Mouse (Mus musculus) megakaryocyte, embryonic 14.5 days (primary cell): ENCODE measurements around the gene Lcp2. TPM values are rescaled to one million over a fixed set of nuclear protein-coding genes. Genes with fewer than 3 reads are reported as not detected.

Source experiments
- H3K27me3 ChIP-seq: replicated peaks from 2 replicates; pipeline ENCODE3; 2012; ENCODE audit warnings: inconsistent platforms
- H3K36me3 ChIP-seq: replicated peaks from 2 replicates; pipeline ENCODE3; 2012; ENCODE audit warnings: low read length, inconsistent platforms, mixed read lengths
- H3K4me1 ChIP-seq: 2 replicates; pipeline ENCODE4 v1.6.1; 2012; ENCODE audit warnings: inconsistent platforms
- H3K4me3 ChIP-seq: replicated peaks from 2 replicates; pipeline ENCODE3; 2012; ENCODE audit warnings: moderate library complexity, mild to moderate bottlenecking, inconsistent platforms
- H3K9me3 ChIP-seq: 2 replicates; pipeline ENCODE4 v1.6.1; 2012; ENCODE audit warnings: inconsistent platforms
- FLI1 ChIP-seq: IDR thresholded peaks from 2 replicates; pipeline ENCODE4 v1.6.1; 2012; ENCODE audit warnings: low read length, inconsistent platforms, mixed read lengths
- GATA1 ChIP-seq: IDR thresholded peaks from 3 replicates; pipeline ENCODE4 v1.6.1; 2012; ENCODE audit warnings: mixed read lengths, low read length, inconsistent platforms, borderline replicate concordance
- polyA plus RNA-seq: library from polyadenylated mRNA; stranded (reverse); fragments of >175 nt; gene quantifications from 2 replicates; pipeline ENCODE4 v1.2.3, GENCODE M21; 2012; ENCODE audit warnings: low replicate concordance; ENCODE audit not compliant: insufficient read depth

Gene Lcp2
- polyA plus RNA-seq, 1 experiment, result 68.0 TPM

- no peaks in the 10 kb centered on the region for H3K27me3 ChIP-seq
- H3K4me3 ChIP-seq, result no peak overlapping the region
- no peaks in the 10 kb centered on the region for H3K9me3 ChIP-seq
- no peaks in the 10 kb centered on the region for H3K36me3 ChIP-seq
- peaks cover 41% of the 10 kb centered on the region for H3K4me1 ChIP-seq
- no peak for TF ChIP-seq GATA1
- TF ChIP-seq FLI1, result no peak
Measured at GRCm38 (mm10) chr11:34040061-34040460, 6.7 kb upstream of the Lcp2 start.

GRCm38 (mm10) chr11:34042808-34043207, 3.9 kb upstream of the Lcp2 start:
- Histone ChIP-seq H3K4me3 (no peak overlapping the region), H3K4me1 (peaks cover 45% of the 10 kb centered on the region), H3K36me3 (no peaks in the 10 kb centered on the region), H3K27me3 (no peaks in the 10 kb centered on the region), H3K9me3 (no peaks in the 10 kb centered on the region)
- TF ChIP-seq FLI1 (no peak), GATA1 (no peak)

- Histone ChIP-seq H3K4me1 (peaks cover 74% of the 10 kb centered on the region), H3K4me3 (peak overlapping the region; percentile 96), H3K9me3 (no peaks in the 10 kb centered on the region), H3K27me3 (no peaks in the 10 kb centered on the region), H3K36me3 (peaks cover 44% of the 10 kb centered on the region)
- TF ChIP-seq GATA1, result no peak
- TF ChIP-seq FLI1, result no peak
Measured at GRCm38 (mm10) chr11:34047542-34047937, 820 bp downstream of the Lcp2 start.

- Histone ChIP-seq H3K27me3 (no peaks in the 10 kb centered on the region), H3K4me1 (peaks cover 77% of the 10 kb centered on the region), H3K36me3 (peaks cover 54% of the 10 kb centered on the region), H3K4me3 (peak overlapping the region; percentile 96), H3K9me3 (no peaks in the 10 kb centered on the region)
- TF ChIP-seq GATA1 (no peak), FLI1 (no peak)
Measured at GRCm38 (mm10) chr11:34048375-34049124, 1.8 kb downstream of the Lcp2 start.

- Histone ChIP-seq H3K4me3 (peak overlapping the region; percentile 96), H3K4me1 (peaks cover 77% of the 10 kb centered on the region)
Measured at GRCm38 (mm10) chr11:34049125-34049379, 2.3 kb downstream of the Lcp2 start.

GRCm38 (mm10) chr11:34050063-34050462, 3.3 kb downstream of the Lcp2 start:
- no peaks in the 10 kb centered on the region for H3K9me3 ChIP-seq
- H3K36me3 ChIP-seq, result peaks cover 69% of the 10 kb centered on the region
- H3K4me1 ChIP-seq, result peaks cover 80% of the 10 kb centered on the region
- H3K4me3 ChIP-seq, result peak overlapping the region; percentile 96
- H3K27me3 ChIP-seq, result no peaks in the 10 kb centered on the region
- TF ChIP-seq GATA1 (no peak), FLI1 (no peak)

More at GRCm38 (mm10) chr11:34049125-34049379, 2.3 kb downstream of the Lcp2 start:
- TF ChIP-seq FLI1 (no peak), GATA1 (no peak)
- Histone ChIP-seq H3K36me3 (peaks cover 59% of the 10 kb centered on the region), H3K9me3 (no peaks in the 10 kb centered on the region), H3K27me3 (no peaks in the 10 kb centered on the region)

GRCm38 (mm10) chr11:34050643-34051042, 3.9 kb downstream of the Lcp2 start:
- H3K36me3 ChIP-seq, result peaks cover 75% of the 10 kb centered on the region
- no peaks in the 10 kb centered on the region for H3K27me3 ChIP-seq
- peak overlapping the region; percentile 96 for H3K4me3 ChIP-seq
- peaks cover 82% of the 10 kb centered on the region for H3K4me1 ChIP-seq
- no peaks in the 10 kb centered on the region for H3K9me3 ChIP-seq
- TF ChIP-seq FLI1 (no peak), GATA1 (no peak)

- TF ChIP-seq FLI1, result no peak
- no peak for TF ChIP-seq GATA1
Measured at GRCm38 (mm10) chr11:34053031-34053818, 6.5 kb downstream of the Lcp2 start.

GRCm38 (mm10) chr11:34054031-34054727, 7.5 kb downstream of the Lcp2 start:
- H3K4me1 ChIP-seq, result peaks cover 100% of the 10 kb centered on the region

More at GRCm38 (mm10) chr11:34053031-34053818, 6.5 kb downstream of the Lcp2 start:
- Histone ChIP-seq H3K4me1 (peaks cover 96% of the 10 kb centered on the region), H3K4me3 (no peak overlapping the region), H3K9me3 (no peaks in the 10 kb centered on the region), H3K36me3 (peaks cover 98% of the 10 kb centered on the region), H3K27me3 (no peaks in the 10 kb centered on the region)

More at GRCm38 (mm10) chr11:34054031-34054727, 7.5 kb downstream of the Lcp2 start:
- no peak overlapping the region for H3K4me3 ChIP-seq
- H3K9me3 ChIP-seq, result no peaks in the 10 kb centered on the region
- H3K27me3 ChIP-seq, result no peaks in the 10 kb centered on the region
- TF ChIP-seq FLI1 (no peak), GATA1 (no peak)
- peaks cover 98% of the 10 kb centered on the region for H3K36me3 ChIP-seq
